Mouse (Mus musculus) testis, adult 2 months (tissue): Measurements from ENCODE around the gene Plin4.

Source experiments
- CTCF ChIP-seq: fragments of 200-500 bp; IDR thresholded peaks from 2 replicates; pipeline ENCODE4 v1.5.1; 2012; ENCODE audit warnings: low read depth, mild to moderate bottlenecking, inconsistent platforms, low read length, moderate library complexity; ENCODE audit not compliant: control insufficient read depth, insufficient read depth, insufficient replicate concordance
- POLR2A ChIP-seq: fragments of 200-500 bp; IDR thresholded peaks from 2 replicates; pipeline ENCODE4 v1.6.1; 2012; ENCODE audit warnings: low read depth, mild to moderate bottlenecking, inconsistent platforms, low read length, moderate library complexity; ENCODE audit not compliant: control insufficient read depth

- TF ChIP-seq CTCF (no peak), POLR2A (no peak)
These were observed 58.2 kb downstream of the Plin4 start for GRCm38 (mm10) chr17:56051369-56051768.
